Mouse (Mus musculus) urinary bladder, adult 18-20 months (tissue): ENCODE results near the gene Arhgap10.
A peak's percentile ranks its signal among the peaks of the same experiment; 100 is the strongest.

Experiments used
- DNase-seq, 2 experiments: peaks; one replicate each; pipeline ENCODE4 v3.0.0; 2022; ENCODE audit warnings: low spot score in 2 of 2, mixed read lengths in 2 of 2

Arhgap10 gene

GRCm38 (mm10) chr8:77486749-77487148 is 31.0 kb downstream of the Arhgap10 start:
- DNase-seq, result no peak

GRCm38 (mm10) chr8:77484817-77485216 is 32.9 kb downstream of the Arhgap10 start:
- no peak for DNase-seq

- DNase-seq, result no peak
Observed at GRCm38 (mm10) chr8:77484266-77484665, 33.5 kb downstream of the Arhgap10 start.

GRCm38 (mm10) chr8:77483676-77484075 is 34.1 kb downstream of the Arhgap10 start:
- DNase-seq, result no peak

GRCm38 (mm10) chr8:77481791-77482190 is 36.0 kb downstream of the Arhgap10 start:
- no peak for DNase-seq

GRCm38 (mm10) chr8:77479995-77480394 is 37.8 kb downstream of the Arhgap10 start:
- DNase-seq, result no peak

- DNase-seq, result peak in 1 of 2 experiments; percentile 78
Observed at GRCm38 (mm10) chr8:77478913-77479273, 38.9 kb downstream of the Arhgap10 start.

GRCm38 (mm10) chr8:77478155-77478912 is 39.4 kb downstream of the Arhgap10 start:
- DNase-seq, result no peak

- no peak for DNase-seq
Observed at GRCm38 (mm10) chr8:77477684-77478083, 40.1 kb downstream of the Arhgap10 start.

GRCm38 (mm10) chr8:77474614-77475013 is 43.1 kb downstream of the Arhgap10 start:
- DNase-seq, result no peak

- DNase-seq, result no peak
Observed at GRCm38 (mm10) chr8:77473773-77474172, 44.0 kb downstream of the Arhgap10 start.

GRCm38 (mm10) chr8:77473373-77473772 is 44.4 kb downstream of the Arhgap10 start:
- DNase-seq, result peak; percentile 53 to 65

GRCm38 (mm10) chr8:77461392-77461791 is 56.4 kb downstream of the Arhgap10 start:
- no peak for DNase-seq

- DNase-seq, result no peak
Observed at GRCm38 (mm10) chr8:77460363-77460762, 57.4 kb downstream of the Arhgap10 start.

GRCm38 (mm10) chr8:77459696-77460095 is 58.1 kb downstream of the Arhgap10 start:
- no peak for DNase-seq

- DNase-seq, result no peak
Observed at GRCm38 (mm10) chr8:77458575-77458974, 59.2 kb downstream of the Arhgap10 start.

- DNase-seq, result no peak
Observed at GRCm38 (mm10) chr8:77456263-77456662, 61.5 kb downstream of the Arhgap10 start.

GRCm38 (mm10) chr8:77453836-77454235 is 63.9 kb downstream of the Arhgap10 start:
- no peak for DNase-seq

- no peak for DNase-seq
Observed at GRCm38 (mm10) chr8:77451466-77452382, 66.0 kb downstream of the Arhgap10 start.

- DNase-seq, result no peak
Observed at GRCm38 (mm10) chr8:77451052-77451451, 66.7 kb downstream of the Arhgap10 start.

- DNase-seq, result no peak
Observed at GRCm38 (mm10) chr8:77446294-77446693, 71.5 kb downstream of the Arhgap10 start.

- DNase-seq, result no peak
Observed at GRCm38 (mm10) chr8:77445642-77446041, 72.1 kb downstream of the Arhgap10 start.
